Mouse (Mus musculus) heart, embryonic 16.5 days (tissue): Measurements from ENCODE around the gene Olfr1342. TPM values are rescaled to one million over a fixed set of nuclear protein-coding genes. Genes with fewer than 3 reads are reported as not detected.
A peak's percentile ranks its signal among the peaks of the same experiment; 100 is the strongest.

ENCODE experiments used
- ATAC-seq: fragments of 200-750 bp; cut with Nextera tagmentation; replicated peaks from 2 replicates; pipeline ENCODE4 v1.8.0; 2017; ENCODE audit warnings: moderate number of reproducible peaks; ENCODE audit not compliant: insufficient read depth, low FRiP score; ENCODE audit errors: extremely low read depth
- H3K27ac ChIP-seq: fragments of 300-500 bp; sonication (generic); 2 replicates; pipeline ENCODE4 v1.5.1; 2014; ENCODE audit warnings: mild to moderate bottlenecking, low read length, control low read depth, moderate library complexity
- H3K27me3 ChIP-seq: fragments of 300-500 bp; sonication (generic); 2 replicates; pipeline ENCODE4 v1.6.1; 2014; ENCODE audit warnings: low read length, mixed read lengths; ENCODE audit not compliant: control insufficient read depth, insufficient read depth
- H3K36me3 ChIP-seq: fragments of 300-500 bp; sonication (generic); 2 replicates; pipeline ENCODE4 v1.6.1; 2014; ENCODE audit not compliant: control insufficient read depth, insufficient read depth
- H3K4me1 ChIP-seq: fragments of 300-500 bp; sonication (generic); 2 replicates; pipeline ENCODE4 v1.6.1; 2014; ENCODE audit warnings: low read length, mixed read lengths; ENCODE audit not compliant: control insufficient read depth, insufficient read depth
- H3K4me2 ChIP-seq: fragments of 300-500 bp; sonication (generic); 2 replicates; pipeline ENCODE4 v1.6.1; 2014; ENCODE audit warnings: low read depth, mild to moderate bottlenecking, control low read depth, low read length
- H3K4me3 ChIP-seq: fragments of 300-500 bp; sonication (generic); 2 replicates; pipeline ENCODE4 v1.5.1; 2014; ENCODE audit warnings: mild to moderate bottlenecking, control low read depth, low read length
- H3K9ac ChIP-seq: fragments of 300-500 bp; sonication (generic); 2 replicates; pipeline ENCODE4 v1.6.1; 2014; ENCODE audit warnings: low read length, control low read depth
- H3K9me3 ChIP-seq: fragments of 300-500 bp; sonication (generic); replicated peaks from 2 replicates; pipeline ENCODE4 v1.6.1; 2016; ENCODE audit warnings: low read length; ENCODE audit not compliant: control insufficient read depth
- WGBS: fragments of 180-500 bp; shearing (Covaris S2); extraction: QIAGEN DNeasy Blood & Tissue Kit; methylation state at CpG from one replicate; pipeline ENCODE4 v1.1.7; 2014; 5-methylcytosine and 5-hydroxymethylcytosine counted together
- polyA plus RNA-seq: library from polyadenylated mRNA; unstranded; fragments of >200 nt; fragmentation: Nextera tagmentation; extraction: Ambion mirVana; gene quantifications from 2 replicates; pipeline ENCODE4 v1.2.1, GENCODE M21; 2015

Olfr1342 gene
- polyA plus RNA-seq, 1 experiment from 2014 or later: not detected

DNA sequence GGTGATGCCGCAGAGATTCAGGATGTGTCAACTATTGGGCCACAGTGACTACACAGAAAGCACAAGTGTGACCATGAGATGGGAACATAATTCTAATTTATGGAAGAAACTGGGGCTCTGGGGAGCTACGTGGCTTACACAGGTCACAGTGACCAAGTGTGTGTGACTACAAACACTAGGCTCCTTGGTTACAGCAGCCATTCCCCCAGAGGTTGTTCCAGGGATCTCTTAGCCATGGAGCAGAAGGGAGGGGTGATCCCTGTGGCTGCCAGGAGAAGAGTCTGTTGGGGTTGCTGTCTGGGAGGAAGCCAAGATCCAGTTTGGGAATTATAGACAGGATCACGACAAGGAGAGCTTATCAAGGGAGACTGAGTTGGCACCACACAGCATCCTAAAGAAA, 10.7 kb upstream of the Olfr1342 start, which contains the start of gene Olfr1341:
Gene Olfr1341 (plus strand): TSS at position 301 of the 400 bp plus-strand sequence.
- ATAC-seq: no peak
- Histone ChIP-seq H3K27me3 (no peaks in the 10 kb centered on the region), H3K4me1 (no peaks in the 10 kb centered on the region), H3K9ac (no peak within 1 kb of the TSS), H3K36me3 (no peaks in the 10 kb centered on the region), H3K9me3 (no peaks in the 10 kb centered on the region), H3K4me3 (no peak within 1 kb of the TSS), H3K4me2 (no peak within 1 kb of the TSS), H3K27ac (no peak within 1 kb of the TSS)
- 65% methylated on average over 3 of the region's 3 CpGs for WGBS

DNA sequence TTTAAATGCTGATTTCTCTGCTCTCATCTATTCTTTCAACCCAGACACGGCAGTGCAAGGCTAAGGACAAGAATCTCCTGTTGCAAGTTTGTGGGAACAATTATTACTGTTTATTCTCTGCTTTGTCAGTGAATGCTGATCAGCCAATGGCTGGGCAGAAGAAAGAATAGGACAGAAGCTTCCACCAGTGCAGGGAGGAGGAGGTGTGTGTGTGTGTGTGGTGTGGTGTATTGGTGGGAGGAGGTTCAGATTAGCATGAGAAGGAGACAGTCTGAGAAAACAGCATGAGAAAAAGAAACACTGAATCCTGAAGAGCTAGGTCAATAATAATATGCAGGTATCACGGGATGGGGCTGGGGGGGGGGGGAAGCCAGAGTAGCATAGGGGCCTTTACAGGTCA, 1.3 kb upstream of the Olfr1342 start:
- H3K4me2 ChIP-seq: no peak overlapping the region
- WGBS: 52% methylated on average over 2 of the region's 2 CpGs
- H3K27me3 ChIP-seq: no peaks in the 10 kb centered on the region
- no peak overlapping the region for H3K4me3 ChIP-seq
- ATAC-seq: no peak
- no peaks in the 10 kb centered on the region for H3K9me3 ChIP-seq
- H3K4me1 ChIP-seq: no peaks in the 10 kb centered on the region
- no peaks in the 10 kb centered on the region for H3K36me3 ChIP-seq
- no peak overlapping the region for H3K27ac ChIP-seq
- no peak overlapping the region for H3K9ac ChIP-seq

GRCm38 (mm10) chr4:118687086-118687485, 5.5 kb downstream of the Olfr1342 start:
- Histone ChIP-seq H3K36me3 (no peaks in the 10 kb centered on the region), H3K27me3 (no peaks in the 10 kb centered on the region), H3K27ac (no peak overlapping the region), H3K9me3 (no peaks in the 10 kb centered on the region), H3K4me1 (no peaks in the 10 kb centered on the region), H3K9ac (no peak overlapping the region), H3K4me2 (no peak overlapping the region), H3K4me3 (no peak overlapping the region)
- 6% methylated on average over 2 of the region's 2 CpGs for WGBS
- no peak for ATAC-seq

GRCm38 (mm10) chr4:118658652-118659051, 33.9 kb downstream of the Olfr1342 start, which contains the start of gene Olfr62:
Gene Olfr62 (plus strand): TSS chr4:118658952.
- H3K4me2 ChIP-seq: no peak within 1 kb of the TSS
- H3K9me3 ChIP-seq: no peaks in the 10 kb centered on the region
- no peak within 1 kb of the TSS for H3K4me3 ChIP-seq
- no peaks in the 10 kb centered on the region for H3K36me3 ChIP-seq
- no peak within 1 kb of the TSS for H3K9ac ChIP-seq
- H3K27ac ChIP-seq: no peak within 1 kb of the TSS
- H3K4me1 ChIP-seq: no peaks in the 10 kb centered on the region
- no peaks in the 10 kb centered on the region for H3K27me3 ChIP-seq
- ATAC-seq: no peak

DNA sequence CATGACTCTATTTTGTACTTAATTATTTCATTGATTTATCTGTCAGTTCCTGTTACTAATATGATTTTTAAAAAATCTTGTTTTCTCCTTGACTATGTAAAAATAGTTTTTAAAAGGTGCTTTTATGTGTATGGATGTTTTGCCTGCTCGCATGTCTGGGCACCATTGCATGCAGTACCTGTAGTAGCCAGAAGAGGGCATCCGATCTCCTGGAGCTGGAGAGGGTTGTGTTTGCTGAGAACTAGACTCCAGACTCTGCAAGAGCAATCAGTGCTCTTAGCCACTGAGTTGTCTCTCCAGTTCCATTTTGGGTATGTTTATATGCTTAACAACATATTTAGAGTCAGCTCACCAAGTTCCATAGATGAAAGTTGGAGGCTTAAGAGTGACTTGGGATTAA, 47.3 kb downstream of the Olfr1342 start:
- no peak overlapping the region for H3K4me2 ChIP-seq
- no peak overlapping the region for H3K4me3 ChIP-seq
- no peak overlapping the region for H3K9ac ChIP-seq
- peaks cover 3% of the 10 kb centered on the region; the same call in 1 of the 2 replicates for H3K4me1 ChIP-seq
- ATAC-seq: no peak
- WGBS: 10% methylated on average over 2 of the region's 2 CpGs
- no peaks in the 10 kb centered on the region for H3K36me3 ChIP-seq
- H3K27ac ChIP-seq: no peak overlapping the region
- H3K9me3 ChIP-seq: no peaks in the 10 kb centered on the region
- H3K27me3 ChIP-seq: no peaks in the 10 kb centered on the region

DNA sequence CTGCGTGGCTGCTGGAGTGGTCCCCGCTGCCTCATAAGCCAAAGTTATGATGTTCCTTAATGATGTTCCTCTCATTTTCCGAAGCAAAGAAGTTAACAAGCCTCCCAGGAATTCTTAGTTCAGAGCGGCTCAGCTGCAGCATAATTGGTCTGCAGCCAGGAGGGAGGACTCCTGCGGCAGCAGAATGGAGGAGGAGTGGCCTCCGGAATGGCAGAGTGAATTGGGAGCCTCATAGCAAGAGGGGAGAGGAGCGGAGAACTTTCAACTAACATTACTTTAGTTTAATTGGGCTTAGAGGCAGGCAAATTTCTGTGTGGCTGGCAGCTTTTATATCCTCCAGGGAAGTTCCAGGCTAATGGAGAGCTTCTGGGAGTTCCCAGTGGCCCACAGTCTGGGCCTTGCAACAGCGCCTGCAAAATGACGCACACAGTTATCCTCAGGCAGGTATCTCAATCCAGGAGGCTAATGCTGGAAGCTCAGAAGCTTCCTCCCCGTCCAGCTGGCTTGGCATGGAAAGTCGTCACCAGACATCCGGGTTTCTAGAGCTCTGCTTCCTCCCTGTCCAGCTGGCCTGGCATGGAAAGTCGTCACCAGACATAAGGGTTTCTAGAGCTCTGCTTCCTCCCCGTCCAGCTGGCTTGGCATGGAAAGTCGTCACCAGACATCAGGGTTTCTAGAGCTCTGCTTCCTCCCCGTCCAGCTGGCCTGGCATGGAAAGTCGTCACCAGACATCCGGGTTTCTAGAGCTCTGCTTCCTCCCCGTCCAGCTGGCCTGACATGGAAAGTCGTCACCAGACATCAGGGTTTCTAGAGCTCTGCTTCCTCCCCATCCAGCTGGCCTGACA, 50.0 kb downstream of the Olfr1342 start:
- H3K27me3 ChIP-seq: no peaks in the 10 kb centered on the region
- no peak overlapping the region for H3K9ac ChIP-seq
- ATAC-seq: no peak
- no peaks in the 10 kb centered on the region; the same call in 1 of the 2 replicates for H3K9me3 ChIP-seq
- no peaks in the 10 kb centered on the region for H3K36me3 ChIP-seq
- no peak overlapping the region for H3K4me3 ChIP-seq
- peaks cover 3% of the 10 kb centered on the region; the same call in 1 of the 2 replicates for H3K4me1 ChIP-seq
- peak overlapping the region; percentile 30 for H3K4me2 ChIP-seq
- 36% methylated on average over 20 of the region's 20 CpGs for whole genome bisulfite sequencing
- H3K27ac ChIP-seq: no peak overlapping the region

Other genes with a start within 250 kb of the Olfr1342 start
- gene Mpl, start 235.2 kb downstream of the Olfr1342 start, polyA plus RNA-seq: 0.88 and 1.2 TPM in 2 replicates
- gene Tie1, start 202.7 kb downstream of the Olfr1342 start, polyA plus RNA-seq: 52.1 and 60.8 TPM in 2 replicates
- gene 2610528J11Rik, start 165.8 kb downstream of the Olfr1342 start, polyA plus RNA-seq: 1.4 and 1.8 TPM in 2 replicates
- 0.80 and 0.95 TPM in 2 replicates for gene Tmem125, start 148.7 kb downstream of the Olfr1342 start, polyA plus RNA-seq
- gene Cfap57, start 72.0 kb downstream of the Olfr1342 start, polyA plus RNA-seq: 0.33 and 0.54 TPM in 2 replicates
- 70.7 and 105 TPM in 2 replicates for gene Ebna1bp2, start 72.0 kb downstream of the Olfr1342 start, polyA plus RNA-seq
- gene Olfr62, start 33.8 kb downstream of the Olfr1342 start, polyA plus RNA-seq: not detected in 2 replicates
- gene Olfr1341, start 10.8 kb upstream of the Olfr1342 start, polyA plus RNA-seq: not detected in 2 replicates
- not detected in 2 replicates for gene Olfr1340, start 27.4 kb upstream of the Olfr1342 start, polyA plus RNA-seq
- gene Olfr1339, start 39.4 kb upstream of the Olfr1342 start, polyA plus RNA-seq: not detected in 2 replicates
- gene Olfr1338, start 66.0 kb upstream of the Olfr1342 start, polyA plus RNA-seq: not detected in 2 replicates
- gene Olfr1337, start 89.8 kb upstream of the Olfr1342 start, polyA plus RNA-seq: not detected in 2 replicates
- not detected in 2 replicates for gene Olfr1335, start 117.2 kb upstream of the Olfr1342 start, polyA plus RNA-seq
- not detected in 2 replicates for gene Olfr1333, start 143.5 kb upstream of the Olfr1342 start, polyA plus RNA-seq
- not detected in 2 replicates for gene Olfr1331, start 171.9 kb upstream of the Olfr1342 start, polyA plus RNA-seq
- gene Olfr1330, start 195.8 kb upstream of the Olfr1342 start, polyA plus RNA-seq: 0.09 and 0.22 TPM in 2 replicates
- gene Olfr1329, start 224.7 kb upstream of the Olfr1342 start, polyA plus RNA-seq: not detected in 2 replicates
- not detected in 2 replicates for gene Olfr1328, start 245.9 kb upstream of the Olfr1342 start, polyA plus RNA-seq